Mouse (Mus musculus) ES-E14 (cell line): ENCODE results near the gene Inca1.

ENCODE experiments used
- HCFC1 ChIP-seq: IDR thresholded peaks from 2 replicates; pipeline ENCODE4 v1.6.1; 2012; ENCODE audit warnings: low read length, inconsistent platforms, borderline replicate concordance; ENCODE audit not compliant: insufficient read depth
- ZC3H11A ChIP-seq: IDR thresholded peaks from 2 replicates; pipeline ENCODE4 v1.6.1; 2012; ENCODE audit warnings: low read depth, mild to moderate bottlenecking, inconsistent platforms, low read length, borderline replicate concordance
- ZNF384 ChIP-seq: IDR thresholded peaks from 2 replicates; pipeline ENCODE4 v1.6.1; 2012; ENCODE audit warnings: low read depth, low read length, inconsistent platforms

DNA sequence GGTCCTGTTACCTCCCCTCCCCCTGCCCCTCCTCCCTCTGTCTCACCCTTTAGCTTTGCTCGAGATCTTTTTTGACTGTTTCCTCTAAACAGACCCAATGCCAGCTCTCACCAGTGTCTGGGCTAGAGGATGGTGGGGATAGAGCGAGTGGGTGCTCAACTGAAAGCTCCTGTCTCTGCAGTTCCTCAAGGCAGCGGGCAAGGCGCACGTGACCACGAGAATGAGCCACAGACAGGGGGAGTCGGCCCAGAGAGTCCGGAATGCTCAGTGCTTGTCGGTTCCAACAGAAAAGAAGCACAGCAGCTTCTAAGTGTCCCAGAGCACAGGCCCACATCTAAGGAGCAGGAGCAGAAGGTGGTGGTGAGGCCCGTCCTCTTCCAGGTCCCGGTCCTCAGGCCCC is 25.5 kb downstream of the Inca1 start:
- TF ChIP-seq HCFC1, result no peak
- no peak for TF ChIP-seq ZNF384
- TF ChIP-seq ZC3H11A, result no peak
